Mouse (Mus musculus) lung, adult 2 months (tissue): ENCODE measurements around the gene Slfnl1. TPM values are rescaled to one million over a fixed set of nuclear protein-coding genes. Genes with fewer than 3 reads are reported as not detected.

ENCODE experiments used
- DNase-seq: peaks from one replicate; pipeline ENCODE4 v3.0.0; 2022
- H3K4me1 ChIP-seq: fragments of 200-500 bp; 2 replicates; pipeline ENCODE4 v1.6.1; 2011; ENCODE audit warnings: low read length; ENCODE audit not compliant: control insufficient read depth, insufficient read depth
- H3K4me3 ChIP-seq: fragments of 200-500 bp; replicated peaks from 2 replicates; pipeline ENCODE3; 2011; ENCODE audit warnings: low read depth, mild to moderate bottlenecking, control low read depth, low read length; ENCODE audit errors: extremely low read depth
- CTCF ChIP-seq: fragments of 200-500 bp; IDR thresholded peaks from 2 replicates; pipeline ENCODE4 v1.5.1; 2011; ENCODE audit warnings: mild to moderate bottlenecking, low read length, control low read depth; ENCODE audit not compliant: insufficient read depth
- POLR2A ChIP-seq: fragments of 200-500 bp; IDR thresholded peaks from 2 replicates; pipeline ENCODE4 v1.6.1; 2011; ENCODE audit warnings: low read depth, mild to moderate bottlenecking, control low read depth, low read length, borderline replicate concordance; ENCODE audit errors: extremely low read depth
- WGBS: fragments of 180-500 bp; shearing (Covaris S2); methylation state at CpG from one replicate; pipeline ENCODE4 v1.1.7; 2018; 5-methylcytosine and 5-hydroxymethylcytosine counted together
- polyA plus RNA-seq: library from polyadenylated mRNA; depleted of rRNA; stranded (reverse); fragments of >200 nt; gene quantifications from 2 replicates; pipeline ENCODE4 v1.2.3, GENCODE M21; 2012

Slfnl1 gene
- polyA plus RNA-seq, 1 experiment: 0.12 TPM

GRCm38 (mm10) chr4:120538664-120539063 is 6.6 kb downstream of the Slfnl1 start:
- 96% methylated on average over 10 of the region's 10 CpGs for WGBS
- no peaks in the 10 kb centered on the region for H3K4me1 ChIP-seq

GRCm38 (mm10) chr4:120544896-120545295 is 12.9 kb downstream of the Slfnl1 start:
- no peak for DNase-seq
- no peak overlapping the region for H3K4me3 ChIP-seq
- H3K4me1 ChIP-seq: no peaks in the 10 kb centered on the region
- 78% methylated on average over 1 of the region's 1 CpGs for WGBS
- TF ChIP-seq CTCF (no peak), POLR2A (no peak)

More at GRCm38 (mm10) chr4:120538664-120539063, 6.6 kb downstream of the Slfnl1 start:
- no peak for TF ChIP-seq CTCF
- TF ChIP-seq POLR2A: no peak
- DNase-seq: no peak
- no peak overlapping the region for H3K4me3 ChIP-seq

- no peaks in the 10 kb centered on the region for H3K4me1 ChIP-seq
- TF ChIP-seq CTCF (no peak), POLR2A (no peak)
- H3K4me3 ChIP-seq: no peak overlapping the region
- 85% methylated on average over 6 of the region's 6 CpGs for WGBS
- peak; percentile 14 for DNase-seq
Observed at GRCm38 (mm10) chr4:120556592-120556991, 24.6 kb downstream of the Slfnl1 start.

- TF ChIP-seq POLR2A: no peak
- 66% methylated on average over 2 of the region's 2 CpGs for whole genome bisulfite sequencing
Observed at GRCm38 (mm10) chr4:120565726-120566125, 33.7 kb downstream of the Slfnl1 start.

GRCm38 (mm10) chr4:120568005-120568404 is 36.0 kb downstream of the Slfnl1 start:
- Histone ChIP-seq H3K4me3 (no peak overlapping the region), H3K4me1 (peaks cover 9% of the 10 kb centered on the region; the same call in 1 of the 2 replicates)
- TF ChIP-seq POLR2A (no peak), CTCF (no peak)
- 22% methylated on average over 5 of the region's 5 CpGs for WGBS
- DNase-seq: peak; percentile 19

More at GRCm38 (mm10) chr4:120565726-120566125, 33.7 kb downstream of the Slfnl1 start:
- no peak overlapping the region for H3K4me3 ChIP-seq
- DNase-seq: no peak
- H3K4me1 ChIP-seq: peaks cover 9% of the 10 kb centered on the region; the same call in 1 of the 2 replicates

GRCm38 (mm10) chr4:120569025-120569424 is 37.0 kb downstream of the Slfnl1 start:
- Histone ChIP-seq H3K4me3 (peak overlapping the region; percentile 92), H3K4me1 (peaks cover 9% of the 10 kb centered on the region; the same call in 1 of the 2 replicates)
- peak; percentile 21 for DNase-seq
- no peak for TF ChIP-seq POLR2A
- TF ChIP-seq CTCF: no peak
- 11% methylated on average over 4 of the region's 4 CpGs for WGBS

GRCm38 (mm10) chr4:120569486-120570437 is 37.7 kb downstream of the Slfnl1 start, which contains the start of gene Ctps:
Gene Ctps, minus strand, starts transcription at chr4:120570276.
- under 1% methylated on average over 97 of the region's 97 CpGs for WGBS
- Histone ChIP-seq H3K4me3 (peak within 1 kb of the TSS; percentile 92), H3K4me1 (peaks cover 9% of the 10 kb centered on the region; the same call in 1 of the 2 replicates)
- DNase-seq: peak; percentile 96
- no peak for TF ChIP-seq CTCF
- peak; percentile 95 for TF ChIP-seq POLR2A

DNA sequence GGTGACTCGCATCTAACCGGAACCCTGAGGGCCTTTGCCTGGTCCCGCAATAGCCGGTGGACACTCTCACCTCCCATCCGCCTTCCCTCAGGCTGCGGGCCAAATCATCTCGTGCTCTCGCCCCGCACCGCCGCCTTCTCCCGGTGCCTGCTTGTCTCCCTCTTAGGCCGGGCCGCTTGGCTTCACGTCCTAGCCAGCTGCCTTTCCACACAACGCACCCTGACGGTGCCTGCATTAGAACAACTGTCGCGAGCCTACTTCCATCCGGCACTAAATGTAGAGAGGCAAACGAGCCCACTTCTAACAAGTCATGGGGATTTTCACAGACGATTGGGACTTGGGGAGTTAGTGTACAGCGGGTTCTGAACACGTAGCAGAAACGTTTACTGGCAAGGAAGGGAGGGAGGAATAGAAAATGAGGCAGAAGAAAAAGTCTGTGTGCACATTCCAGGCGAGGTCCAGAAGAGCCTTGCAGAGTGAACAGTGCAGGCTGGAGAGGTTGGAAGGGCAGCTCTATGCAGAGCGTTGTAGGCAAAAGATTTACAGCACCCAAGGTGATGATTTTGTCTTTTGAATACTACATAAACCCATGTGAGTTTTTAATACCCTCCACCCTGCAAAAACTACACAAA is 38.5 kb downstream of the Slfnl1 start:
- under 1% methylated on average over 27 of the region's 27 CpGs for WGBS
- no peak for TF ChIP-seq CTCF
- TF ChIP-seq POLR2A: no peak

DNA sequence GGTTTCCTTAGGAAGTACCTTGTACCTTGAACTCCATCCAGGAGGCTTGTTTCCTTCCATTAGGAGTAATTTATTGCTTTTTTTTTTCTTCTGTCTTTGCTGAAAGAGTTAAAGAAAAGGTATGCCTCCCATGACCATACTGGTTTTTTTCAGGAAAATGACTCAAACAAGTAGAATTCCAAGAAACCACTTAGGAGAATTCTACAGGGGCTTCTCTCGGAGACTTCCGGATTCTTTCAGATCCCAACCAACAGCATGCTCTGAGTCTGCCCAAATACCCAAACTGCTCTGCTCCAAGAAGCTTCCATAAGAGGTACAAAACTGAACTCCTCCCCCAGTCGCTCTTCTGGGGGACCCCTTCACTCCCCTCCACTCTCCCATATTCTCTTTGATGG is 39.0 kb downstream of the Slfnl1 start:
- TF ChIP-seq CTCF: no peak
- 68% methylated on average over 3 of the region's 3 CpGs for WGBS
- no peak for DNase-seq
- H3K4me1 ChIP-seq: peaks cover 9% of the 10 kb centered on the region; the same call in 1 of the 2 replicates
- H3K4me3 ChIP-seq: no peak overlapping the region

More for the DNA sequence above, 38.5 kb downstream of the Slfnl1 start:
- DNase-seq: no peak
- Histone ChIP-seq H3K4me1 (peaks cover 9% of the 10 kb centered on the region; the same call in 1 of the 2 replicates), H3K4me3 (peak overlapping the region; percentile 92)

GRCm38 (mm10) chr4:120571691-120572090 is 39.7 kb downstream of the Slfnl1 start:
- no peak for DNase-seq
- no peak for TF ChIP-seq POLR2A
- no peak for TF ChIP-seq CTCF
- Histone ChIP-seq H3K4me3 (no peak overlapping the region), H3K4me1 (peaks cover 9% of the 10 kb centered on the region; the same call in 1 of the 2 replicates)
- 27% methylated on average over 3 of the region's 3 CpGs for WGBS
